Mouse (Mus musculus) bone marrow macrophage, adult 2 months (primary cell): ENCODE results near the gene Hoxd3.

ENCODE experiments used
- CTCF ChIP-seq: IDR thresholded peaks from 2 replicates; pipeline ENCODE4 v1.5.1; 2012; ENCODE audit warnings: low read depth, mild to moderate bottlenecking, low read length, moderate library complexity
- POLR2A ChIP-seq: IDR thresholded peaks from 2 replicates; pipeline ENCODE4 v1.6.1; 2012; ENCODE audit warnings: mild to moderate bottlenecking, low read depth, low read length, borderline replicate concordance

GRCm38 (mm10) chr2:74690338-74690716 lies 21.4 kb upstream of the Hoxd3 start:
- no peak for TF ChIP-seq POLR2A
- TF ChIP-seq CTCF: no peak
